Mouse (Mus musculus): ENCODE data around the gene Pth2.

The Pth2 gene

GRCm38 (mm10) chr7:45196994-45197393 is 16.2 kb downstream of the Pth2 start:
- no peak for DNase-seq (ENCODE audit: low spot score in 2 of 2)

- DNase-seq (ENCODE audit: low spot score in 2 of 2), result peak in 1 of 2 experiments; percentile 68
Observed at GRCm38 (mm10) chr7:45198435-45198834, 17.6 kb downstream of the Pth2 start.

- no peak for DNase-seq (ENCODE audit: low spot score in 2 of 2)
Observed at GRCm38 (mm10) chr7:45198961-45199360, 18.2 kb downstream of the Pth2 start.

- DNase-seq (ENCODE audit: low spot score in 2 of 2), result no peak
Observed at GRCm38 (mm10) chr7:45202654-45203053, 21.9 kb downstream of the Pth2 start.

GRCm38 (mm10) chr7:45204380-45205143 is 23.8 kb downstream of the Pth2 start, which contains the start of gene Ccdc155:
Gene Ccdc155 (minus strand): TSS chr7:45204892.
- DNase-seq (ENCODE audit: low spot score in 2 of 2), result peak; percentile 63 to 88

GRCm38 (mm10) chr7:45208260-45208659 is 27.5 kb downstream of the Pth2 start:
- DNase-seq (ENCODE audit: low spot score in 2 of 2), result no peak

GRCm38 (mm10) chr7:45211070-45211469 is 30.3 kb downstream of the Pth2 start:
- DNase-seq (ENCODE audit: low spot score in 2 of 2), result no peak

- DNase-seq (ENCODE audit: low spot score in 2 of 2), result peak in 1 of 2 experiments; percentile 52
Observed at GRCm38 (mm10) chr7:45211851-45212251, 31.1 kb downstream of the Pth2 start, which contains the start of gene Dkkl1. Gene Dkkl1 (minus strand): TSS chr7:45212147.

GRCm38 (mm10) chr7:45212356-45212755 is 31.6 kb downstream of the Pth2 start:
- DNase-seq (ENCODE audit: low spot score in 2 of 2), result no peak

GRCm38 (mm10) chr7:45213708-45214107 is 32.9 kb downstream of the Pth2 start:
- no peak for DNase-seq (ENCODE audit: low spot score in 2 of 2)

GRCm38 (mm10) chr7:45215673-45216441 is 35.1 kb downstream of the Pth2 start, which contains the start of gene Tead2:
Gene Tead2 (plus strand): TSS chr7:45215753.
- no peak for DNase-seq (ENCODE audit: low spot score in 2 of 2)

GRCm38 (mm10) chr7:45216442-45217183 is 35.8 kb downstream of the Pth2 start:
- peak in 1 of 2 experiments; percentile 31 for DNase-seq (ENCODE audit: low spot score in 2 of 2)

- no peak for DNase-seq (ENCODE audit: low spot score in 2 of 2)
Observed at GRCm38 (mm10) chr7:45221680-45222079, 40.9 kb downstream of the Pth2 start.

- DNase-seq (ENCODE audit: low spot score in 2 of 2), result no peak
Observed at GRCm38 (mm10) chr7:45224826-45225225, 44.0 kb downstream of the Pth2 start.

GRCm38 (mm10) chr7:45226421-45226820 is 45.6 kb downstream of the Pth2 start:
- no peak for DNase-seq (ENCODE audit: low spot score in 2 of 2)

- DNase-seq (ENCODE audit: low spot score in 2 of 2), result no peak
Observed at GRCm38 (mm10) chr7:45228548-45228947, 47.8 kb downstream of the Pth2 start.

- DNase-seq (ENCODE audit: low spot score in 2 of 2), result no peak
Observed at GRCm38 (mm10) chr7:45229046-45229445, 48.3 kb downstream of the Pth2 start.

GRCm38 (mm10) chr7:45229459-45230203 is 48.8 kb downstream of the Pth2 start:
- DNase-seq (ENCODE audit: low spot score in 2 of 2), result peak in 1 of 2 experiments; percentile 56

- DNase-seq (ENCODE audit: low spot score in 2 of 2), result no peak
Observed at GRCm38 (mm10) chr7:45231192-45231591, 50.4 kb downstream of the Pth2 start.

Measured in spleen, postnatal 10 days (tissue).